In the genomic region with DNA sequence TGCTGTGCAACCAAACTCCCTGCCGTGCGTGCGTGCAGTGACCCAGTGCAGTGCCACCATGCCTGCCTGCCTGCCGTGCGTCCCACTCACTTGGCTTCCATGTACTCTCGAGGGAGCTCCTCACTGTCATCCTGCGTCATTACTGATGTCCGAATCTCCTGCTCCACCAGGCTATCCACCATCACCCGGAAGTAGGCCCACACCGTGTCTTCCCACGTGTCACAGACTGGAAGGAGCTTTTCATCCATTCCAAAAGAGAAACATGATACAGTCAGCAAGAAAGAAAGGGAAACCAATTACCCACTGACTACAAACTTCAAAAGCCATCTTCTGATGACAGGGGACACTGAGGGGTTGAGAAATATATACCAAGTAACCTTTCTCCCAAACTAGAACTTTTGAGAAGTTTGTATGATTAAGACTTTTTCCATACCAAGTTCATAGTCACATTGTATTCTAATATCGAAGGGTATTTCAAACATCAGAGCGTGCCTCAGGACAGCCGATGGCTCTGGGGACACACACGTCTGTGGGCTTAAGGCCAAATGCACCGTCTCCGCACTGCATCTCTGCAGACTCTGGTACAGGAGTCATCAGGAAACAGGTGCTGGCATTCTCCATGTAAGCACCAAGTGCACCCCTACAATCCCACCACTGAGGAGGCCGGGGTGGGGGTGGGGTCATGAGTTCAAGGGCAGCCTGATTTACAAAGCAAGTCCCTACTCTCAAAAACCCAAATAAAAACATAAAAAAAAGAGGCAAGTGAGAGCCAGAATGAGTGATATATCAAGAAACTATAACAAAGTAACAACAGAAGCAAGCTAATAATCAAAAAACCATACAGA, we compare ENCODE assay signal across 19 mouse cellular contexts.
"Had no signal": no experiment of that assay in that cellular context is flagged by ENCODE, and none has a peak within 500 bp of the region (broad histone marks: within the 10 kb centered on the region; RNA-seq: fewer than 3 reads in every experiment).

No protein-coding gene starts in this region.

- ATAC-seq: midbrain, embryonic 13.5 days; midbrain, embryonic 15.5 days had no signal

- H3K27me3 ChIP-seq: midbrain, embryonic 13.5 days; midbrain, embryonic 15.5 days; neural tube, embryonic 13.5 days; neural tube, embryonic 15.5 days had no signal

- H3K9me3 ChIP-seq: midbrain, embryonic 10.5 days; midbrain, embryonic 13.5 days; midbrain, embryonic 15.5 days; neural tube, embryonic 13.5 days; neural tube, embryonic 15.5 days had no signal

- DNase-seq: lung, adult 18-20 months; lung, embryonic 14.5 days; lung, postnatal 10 days; lung, postnatal 4 days; retina, postnatal 1 day; right cerebral cortex, adult 18-20 months; right cerebral cortex, postnatal 25 days; right cerebral cortex, postnatal 4 days; spleen, adult 18-20 months; thymus, adult 18-20 months; thymus, postnatal 14 days; thymus, postnatal 36 days had no signal

- H3K4me3 ChIP-seq: midbrain, embryonic 10.5 days; midbrain, embryonic 13.5 days; midbrain, embryonic 15.5 days; myocyte; neural tube, embryonic 13.5 days; neural tube, embryonic 15.5 days had no signal

- H3K4me1 ChIP-seq: midbrain, embryonic 10.5 days; midbrain, embryonic 13.5 days; midbrain, embryonic 15.5 days; neural tube, embryonic 13.5 days; neural tube, embryonic 15.5 days had no signal

- H3K27ac ChIP-seq: liver, embryonic 14.5 days; midbrain, embryonic 10.5 days; midbrain, embryonic 13.5 days; midbrain, embryonic 15.5 days; neural tube, embryonic 13.5 days; neural tube, embryonic 15.5 days had no signal
